Mouse (Mus musculus) liver, embryonic 12.5 days (tissue): ENCODE measurements around the gene Lef1. TPM values are rescaled to one million over a fixed set of nuclear protein-coding genes. Genes with fewer than 3 reads are reported as not detected.
A peak's percentile ranks its signal among the peaks of the same experiment; 100 is the strongest.

Experiments used
- ATAC-seq: fragments of 200-750 bp; cut with Nextera tagmentation; 2 replicates; pipeline ENCODE4 v1.8.0; 2017; ENCODE audit warnings: moderate number of reproducible peaks, mild to moderate bottlenecking, moderate library complexity
- H3K27ac ChIP-seq: fragments of 300-500 bp; sonication (generic); 2 replicates; pipeline ENCODE4 v1.5.1; 2016; ENCODE audit warnings: mild to moderate bottlenecking
- H3K27me3 ChIP-seq: fragments of 300-500 bp; sonication (generic); replicated peaks from 2 replicates; pipeline ENCODE4 v1.6.1; 2016; ENCODE audit warnings: mild to moderate bottlenecking, moderate library complexity
- H3K36me3 ChIP-seq: fragments of 300-500 bp; sonication (generic); 2 replicates; pipeline ENCODE4 v1.6.1; 2016; ENCODE audit warnings: mild to moderate bottlenecking, moderate library complexity
- H3K4me1 ChIP-seq: fragments of 300-500 bp; sonication (generic); 2 replicates; pipeline ENCODE4 v1.6.1; 2016
- H3K4me2 ChIP-seq: fragments of 300-500 bp; sonication (generic); 2 replicates; pipeline ENCODE4 v1.6.1; 2016; ENCODE audit warnings: mild to moderate bottlenecking, moderate library complexity
- H3K4me3 ChIP-seq: fragments of 300-500 bp; sonication (generic); 2 replicates; pipeline ENCODE4 v1.5.1; 2016; ENCODE audit warnings: mild to moderate bottlenecking, moderate library complexity
- H3K9ac ChIP-seq: fragments of 300-500 bp; sonication (generic); 2 replicates; pipeline ENCODE4 v1.6.1; 2016; ENCODE audit warnings: mild to moderate bottlenecking, moderate library complexity
- H3K9me3 ChIP-seq: fragments of 300-500 bp; sonication (generic); replicated peaks from 2 replicates; pipeline ENCODE4 v1.6.1; 2016; ENCODE audit warnings: mild to moderate bottlenecking, moderate library complexity
- WGBS: fragments of 180-500 bp; shearing (Covaris S2); methylation state at CpG from one replicate; pipeline ENCODE4 v1.1.7; 2016; ENCODE audit not compliant: insufficient replicate concordance; 5-methylcytosine and 5-hydroxymethylcytosine counted together
- polyA plus RNA-seq: library from polyadenylated mRNA; unstranded; fragments of >200 nt; fragmentation: Nextera tagmentation; extraction: Ambion mirVana; gene quantifications from 2 replicates; pipeline ENCODE4 v1.2.1, GENCODE M21; 2016

The Lef1 gene
- polyA plus RNA-seq, 1 experiment from 2014 or later: 0.35 TPM

DNA sequence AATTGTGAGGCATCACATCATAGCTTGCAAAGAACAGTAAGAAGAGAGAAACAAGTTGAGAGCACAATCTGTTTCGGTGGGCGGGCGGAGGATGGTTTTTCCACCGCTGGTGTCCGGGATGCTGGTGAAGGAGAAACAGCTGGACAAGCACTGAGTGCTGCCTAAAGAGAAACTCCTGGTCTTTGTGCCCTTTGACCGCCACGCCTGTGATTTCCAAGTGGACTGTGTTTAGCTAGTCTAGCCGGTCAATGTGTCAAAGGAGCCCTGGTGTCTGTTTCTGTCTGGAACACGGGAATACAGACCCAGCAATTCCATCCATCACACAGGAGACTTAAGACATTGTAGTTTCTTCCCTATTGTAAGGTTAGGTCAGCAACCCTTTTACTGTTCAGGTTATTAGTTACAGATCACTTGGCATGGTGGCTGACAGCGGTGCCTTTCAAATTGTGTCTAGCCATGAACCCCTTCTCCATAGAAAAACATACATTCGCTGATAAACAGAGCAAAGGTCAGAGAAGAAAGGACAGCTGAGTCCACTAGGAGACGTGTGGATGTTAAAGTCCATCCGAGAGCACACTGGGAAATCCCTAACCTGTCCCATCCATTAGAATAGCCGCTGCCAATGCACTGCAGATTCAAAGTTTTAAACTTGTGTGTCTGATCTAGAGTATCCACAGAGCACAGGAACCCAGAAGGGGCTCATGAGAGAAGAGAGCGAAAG lies 153.7 kb downstream of the Lef1 start:
- H3K4me2 ChIP-seq: no peak overlapping the region
- H3K4me3 ChIP-seq: no peak overlapping the region
- no peak overlapping the region for H3K27ac ChIP-seq
- no peaks in the 10 kb centered on the region for H3K27me3 ChIP-seq
- no peaks in the 10 kb centered on the region for H3K9me3 ChIP-seq
- peaks cover 29% of the 10 kb centered on the region for H3K36me3 ChIP-seq
- 72% methylated on average over 15 of the region's 15 CpGs for WGBS
- H3K4me1 ChIP-seq: peaks cover 13% of the 10 kb centered on the region
- no peak overlapping the region for H3K9ac ChIP-seq
- ATAC-seq: peak; percentile 40; the same call in 1 of the 2 replicates

DNA sequence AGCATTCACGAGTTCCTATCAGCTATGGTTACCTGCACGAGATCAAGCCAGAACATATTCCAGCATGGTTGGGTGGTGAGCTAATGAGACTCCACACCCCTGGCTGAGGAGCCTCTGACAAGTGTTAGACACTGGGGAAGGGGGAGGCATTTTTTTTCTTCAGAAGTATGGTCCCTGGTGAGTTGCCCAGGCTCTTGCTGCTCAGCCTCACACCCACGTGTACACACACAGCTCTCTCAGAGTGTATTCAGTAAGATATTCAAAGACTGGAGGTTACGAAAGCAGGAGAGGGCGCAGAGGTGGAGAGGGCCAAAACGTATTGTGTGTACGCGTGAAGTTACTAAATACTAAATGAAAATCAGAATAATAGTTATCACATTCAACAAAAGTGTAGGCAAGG lies 155.2 kb downstream of the Lef1 start:
- 71% methylated on average over 8 of the region's 8 CpGs for WGBS
- ATAC-seq: no peak
- peaks cover 29% of the 10 kb centered on the region for H3K36me3 ChIP-seq
- no peak overlapping the region for H3K4me3 ChIP-seq
- peaks cover 18% of the 10 kb centered on the region for H3K4me1 ChIP-seq
- H3K4me2 ChIP-seq: no peak overlapping the region
- no peak overlapping the region for H3K9ac ChIP-seq
- H3K27ac ChIP-seq: no peak overlapping the region
- H3K27me3 ChIP-seq: no peaks in the 10 kb centered on the region
- no peaks in the 10 kb centered on the region for H3K9me3 ChIP-seq

DNA sequence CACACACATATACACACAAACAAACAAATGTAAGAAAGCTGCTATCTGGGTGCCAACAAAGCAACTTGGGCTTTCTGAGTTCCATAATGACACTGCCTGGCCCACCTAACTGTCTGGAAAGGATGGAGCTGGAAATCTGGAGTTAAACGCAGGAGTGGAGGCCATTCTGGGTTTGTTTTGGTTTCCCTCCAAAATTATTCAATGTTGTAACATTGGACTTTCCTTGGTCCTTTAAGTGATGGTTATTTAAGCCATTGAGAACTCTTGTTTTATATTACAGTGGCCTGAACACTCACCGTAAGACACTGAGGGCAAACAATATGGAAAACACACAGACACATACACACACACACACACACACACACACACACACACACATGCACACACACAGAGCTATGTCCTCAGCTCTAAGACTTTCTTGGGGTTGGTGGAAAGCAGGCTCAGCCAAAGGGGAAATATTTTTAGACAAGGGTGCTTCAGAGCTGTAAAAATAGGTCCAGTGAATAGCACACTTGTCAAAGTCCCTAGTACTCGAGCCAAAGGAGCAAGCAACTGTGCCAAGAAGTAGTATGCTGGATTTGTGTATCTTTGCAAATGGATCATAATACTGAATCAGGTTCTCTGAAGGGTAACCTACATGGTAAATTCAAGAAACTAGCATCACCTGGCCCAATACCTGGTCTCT lies 156.2 kb downstream of the Lef1 start:
- Histone ChIP-seq H3K27ac (no peak overlapping the region), H3K27me3 (no peaks in the 10 kb centered on the region), H3K9ac (no peak overlapping the region), H3K9me3 (no peaks in the 10 kb centered on the region), H3K4me2 (no peak overlapping the region), H3K4me1 (peaks cover 28% of the 10 kb centered on the region), H3K36me3 (peaks cover 19% of the 10 kb centered on the region), H3K4me3 (no peak overlapping the region)
- WGBS: 79% methylated on average over 3 of the region's 3 CpGs
- ATAC-seq: no peak

DNA sequence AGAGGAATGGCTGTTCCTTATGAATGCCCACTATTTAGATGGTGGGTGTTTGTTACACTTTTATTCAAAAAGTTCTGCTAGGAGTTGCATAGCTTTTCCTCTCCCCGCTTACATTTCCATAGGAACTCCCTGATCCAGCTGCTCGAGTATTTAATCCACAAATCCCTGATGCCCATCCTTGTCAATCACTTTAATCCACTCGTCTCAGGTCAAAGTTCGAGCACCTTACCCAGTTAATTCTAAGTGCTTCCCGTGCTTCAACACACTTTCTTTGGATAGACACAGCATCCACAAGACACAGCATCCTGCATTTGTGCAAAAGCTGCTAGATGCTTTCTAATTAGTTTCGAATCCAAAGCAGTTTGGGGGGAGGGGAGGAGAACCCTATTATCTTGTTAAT lies 160.1 kb downstream of the Lef1 start:
- peak overlapping the region; percentile 86 for H3K4me2 ChIP-seq
- WGBS: 56% methylated on average over 6 of the region's 6 CpGs
- no peak overlapping the region for H3K27ac ChIP-seq
- H3K36me3 ChIP-seq: peaks cover 4% of the 10 kb centered on the region; the same call in 1 of the 2 replicates
- H3K27me3 ChIP-seq: no peaks in the 10 kb centered on the region
- no peak for ATAC-seq
- H3K4me3 ChIP-seq: peak overlapping the region; percentile 69
- no peak overlapping the region for H3K9ac ChIP-seq
- no peaks in the 10 kb centered on the region for H3K9me3 ChIP-seq
- H3K4me1 ChIP-seq: peaks cover 34% of the 10 kb centered on the region

DNA sequence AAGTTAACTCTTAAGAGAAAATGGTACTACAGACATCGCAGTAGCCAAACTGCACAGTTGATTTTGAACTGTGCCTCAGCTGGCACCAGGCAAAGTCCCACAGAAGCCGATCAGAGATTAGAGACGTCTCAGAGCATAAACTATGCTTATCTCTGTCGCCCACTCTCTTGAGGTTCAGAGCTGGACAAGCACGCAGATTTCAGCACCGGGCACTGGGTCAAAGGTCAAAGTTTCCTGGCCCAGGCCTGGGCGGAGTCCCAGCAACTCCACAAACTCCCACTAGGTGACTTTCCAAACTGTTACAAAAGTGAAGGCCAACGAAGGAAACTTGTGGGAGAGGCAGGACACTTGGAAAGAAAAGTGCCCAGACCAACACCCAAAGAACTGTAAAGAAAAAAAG lies 160.9 kb downstream of the Lef1 start:
- peak overlapping the region; percentile 86 for H3K4me2 ChIP-seq
- peaks cover 34% of the 10 kb centered on the region for H3K4me1 ChIP-seq
- peaks cover 3% of the 10 kb centered on the region; the same call in 1 of the 2 replicates for H3K36me3 ChIP-seq
- H3K27ac ChIP-seq: peak overlapping the region; percentile 78; the same call in 1 of the 2 replicates
- WGBS: 2% methylated on average over 8 of the region's 8 CpGs
- H3K9ac ChIP-seq: peak overlapping the region; percentile 59
- ATAC-seq: peak; percentile 71
- H3K4me3 ChIP-seq: peak overlapping the region; percentile 69
- H3K9me3 ChIP-seq: no peaks in the 10 kb centered on the region
- H3K27me3 ChIP-seq: no peaks in the 10 kb centered on the region

DNA sequence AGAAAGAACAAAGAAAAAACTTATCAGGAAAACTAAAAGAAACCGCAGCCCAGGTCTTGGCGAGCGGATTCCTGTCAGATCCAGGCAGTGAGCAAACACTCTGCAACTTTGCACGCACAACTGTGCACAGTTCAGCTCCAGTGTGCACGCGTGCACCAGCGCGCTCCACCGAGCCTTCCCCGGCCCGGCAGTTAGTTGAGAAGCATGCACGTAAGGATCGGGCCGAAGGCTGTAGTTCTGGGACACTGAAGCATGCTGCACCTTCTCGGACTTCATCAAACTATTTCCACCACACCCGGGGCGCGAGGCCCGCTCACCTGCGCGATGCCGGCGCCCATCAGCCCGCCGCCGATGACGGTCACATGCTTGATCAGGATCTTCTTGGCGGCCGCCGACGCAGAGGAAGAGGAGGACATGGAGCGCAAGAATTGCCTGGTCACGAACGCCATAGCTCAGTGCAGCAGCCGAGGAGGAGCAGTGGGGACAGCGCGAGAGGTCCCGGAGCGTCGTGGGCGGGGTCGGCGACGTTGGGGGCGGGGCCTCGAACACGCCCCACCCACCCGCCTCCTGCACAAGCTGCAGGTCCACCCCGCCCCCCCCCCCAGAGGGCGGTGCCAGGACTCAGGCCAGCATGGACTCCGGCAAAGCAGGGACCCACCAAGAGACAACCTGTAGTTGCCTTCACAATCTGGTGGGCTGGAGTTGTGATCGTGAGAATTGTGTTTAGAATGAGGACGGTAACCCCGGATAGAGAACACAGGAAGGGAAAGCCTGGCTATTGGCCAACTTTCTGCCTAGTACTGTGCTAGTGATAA lies 161.5 kb downstream of the Lef1 start, which contains the start of gene Hadh:
Gene Hadh, minus strand, starts transcription at position 543 of the 815 bp plus-strand sequence.
- H3K4me1 ChIP-seq: peaks cover 34% of the 10 kb centered on the region
- H3K27me3 ChIP-seq: no peaks in the 10 kb centered on the region
- ATAC-seq: peak; percentile 87
- H3K4me2 ChIP-seq: peak within 1 kb of the TSS; percentile 86
- peaks cover 3% of the 10 kb centered on the region; the same call in 1 of the 2 replicates for H3K36me3 ChIP-seq
- H3K27ac ChIP-seq: peak within 1 kb of the TSS; percentile 78
- H3K9ac ChIP-seq: peak within 1 kb of the TSS; percentile 59
- peak within 1 kb of the TSS; percentile 69 for H3K4me3 ChIP-seq
- under 1% methylated on average over 54 of the region's 54 CpGs for WGBS
- no peaks in the 10 kb centered on the region for H3K9me3 ChIP-seq

DNA sequence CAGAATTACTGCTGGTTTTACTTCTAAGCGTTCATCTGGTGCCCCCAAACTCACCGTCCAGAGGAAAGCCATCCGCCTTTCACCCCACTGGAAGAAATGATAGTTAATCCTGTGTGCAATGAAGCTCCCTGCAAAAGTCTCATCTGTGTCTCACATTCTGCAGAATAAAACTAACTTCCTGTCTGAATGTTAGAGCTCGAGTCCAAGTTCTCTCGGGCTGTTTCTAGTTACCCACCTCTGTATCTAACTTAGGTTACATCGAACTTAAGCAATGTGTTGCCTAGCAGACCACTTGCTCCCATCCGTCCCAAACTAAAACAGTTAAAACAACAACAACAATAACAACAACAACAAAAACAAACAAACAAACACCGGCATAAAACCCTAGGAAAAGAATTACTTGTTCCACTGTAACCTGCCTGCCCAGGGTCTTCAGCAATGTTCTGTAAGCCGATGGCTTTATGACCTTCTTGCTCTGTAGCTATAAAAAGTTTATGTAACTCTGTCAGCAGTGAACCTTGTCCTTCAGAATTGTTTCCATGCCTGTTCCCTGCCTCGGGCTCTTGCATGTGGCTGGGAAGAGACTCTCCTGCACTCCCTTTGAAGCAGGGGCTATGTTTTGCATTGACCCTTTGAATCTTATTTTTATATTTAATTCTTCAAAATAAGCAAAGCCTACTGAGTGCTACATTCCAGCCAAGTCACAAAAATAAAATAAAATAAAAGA lies 162.3 kb downstream of the Lef1 start:
- Histone ChIP-seq H3K9me3 (no peaks in the 10 kb centered on the region), H3K27ac (peak overlapping the region; percentile 27), H3K4me1 (peaks cover 34% of the 10 kb centered on the region), H3K36me3 (no peaks in the 10 kb centered on the region), H3K4me2 (peak overlapping the region; percentile 86), H3K4me3 (peak overlapping the region; percentile 69), H3K9ac (peak overlapping the region; percentile 50; the same call in 1 of the 2 replicates), H3K27me3 (no peaks in the 10 kb centered on the region)
- 38% methylated on average over 10 of the region's 10 CpGs for WGBS
- peak; percentile 2; the same call in 1 of the 2 replicates for ATAC-seq

Other genes with a start within 250 kb of the Lef1 start
- gene Hadh, start 161.6 kb downstream of the Lef1 start, polyA plus RNA-seq: 72.7 and 74.3 TPM in 2 replicates
- gene Cyp2u1, start 192.8 kb downstream of the Lef1 start, polyA plus RNA-seq: 0.29 and 0.67 TPM in 2 replicates